23 mouse cellular contexts compared by ENCODE assay signal in genomic region chr8:26509254-26509653, GRCm38 (mm10).
DNase-seq lines count a peak whose midpoint lies in the region; ATAC-seq and TF ChIP-seq lines count a peak whose summit lies in the region.
"Had no signal": no experiment of that assay in that cellular context is flagged by ENCODE, and none has a peak within 500 bp of the region (broad histone marks: within the 10 kb centered on the region; RNA-seq: fewer than 3 reads in every experiment).

No protein-coding gene starts in this region.

- no peak for TF ChIP-seq CTCF in intestine, postnatal 0 days (IDR thresholded peaks at IDR 0.05; ENCODE audit: low read depth)

- no peak overlapping the region for H3K4me3 ChIP-seq in limb, embryonic 12.5 days (replicated peaks)
- no peak overlapping the region for H3K4me3 ChIP-seq in myocyte
- no peak overlapping the region for H3K4me3 ChIP-seq in intestine, postnatal 0 days (ENCODE audit: low read depth, low read length)
- H3K4me3 ChIP-seq: embryonic facial prominence, embryonic 15.5 days; forebrain, embryonic 13.5 days; hindbrain, embryonic 12.5 days; hindbrain, embryonic 15.5 days had no signal

- no peak overlapping the region for H3K9ac ChIP-seq in limb, embryonic 12.5 days (replicated peaks)
- H3K9ac ChIP-seq in intestine, postnatal 0 days (ENCODE audit: low read depth, low read length), result no peak overlapping the region
- H3K9ac ChIP-seq: embryonic facial prominence, embryonic 15.5 days; forebrain, embryonic 13.5 days; hindbrain, embryonic 12.5 days; hindbrain, embryonic 15.5 days had no signal

- TF ChIP-seq POLR2A in myocyte (IDR thresholded peaks at IDR 0.05; ENCODE audit: insufficient read length, low read depth), result no peak

- H3ac ChIP-seq in myocyte (ENCODE audit: control insufficient read depth, insufficient read length), result no peak overlapping the region

- no peak overlapping the region for H3K4me2 ChIP-seq in limb, embryonic 12.5 days
- no peak overlapping the region for H3K4me2 ChIP-seq in myocyte (ENCODE audit: low read depth)
- no peak overlapping the region for H3K4me2 ChIP-seq in intestine, postnatal 0 days (replicated peaks; ENCODE audit: low read depth)
- H3K4me2 ChIP-seq: embryonic facial prominence, embryonic 15.5 days; forebrain, embryonic 13.5 days; hindbrain, embryonic 12.5 days; hindbrain, embryonic 15.5 days had no signal

- H3K4me1 ChIP-seq in limb, embryonic 12.5 days (replicated peaks), result no peaks in the 10 kb centered on the region
- no peaks in the 10 kb centered on the region for H3K4me1 ChIP-seq in intestine, postnatal 0 days (replicated peaks; ENCODE audit: control insufficient read depth, insufficient read depth, low read length)

- H3K27ac ChIP-seq in limb, embryonic 12.5 days, result no peak overlapping the region
- H3K27ac ChIP-seq in intestine, postnatal 0 days (ENCODE audit: low read depth, low read length), result no peak overlapping the region
- H3K27ac ChIP-seq: embryonic facial prominence, embryonic 15.5 days; forebrain, embryonic 13.5 days; hindbrain, embryonic 12.5 days; hindbrain, embryonic 15.5 days had no signal

- H3K27me3 ChIP-seq in limb, embryonic 12.5 days, result peaks cover 52% of the 10 kb centered on the region
- H3K27me3 ChIP-seq in myocyte (ENCODE audit: control insufficient read depth, insufficient read depth, insufficient read length), result peaks cover 14% of the 10 kb centered on the region
- H3K27me3 ChIP-seq in intestine, postnatal 0 days (replicated peaks; ENCODE audit: control insufficient read depth, insufficient read depth, low read length), result peaks cover 15% of the 10 kb centered on the region; the same call in 1 of the 2 replicates
- H3K27me3 ChIP-seq: embryonic facial prominence, embryonic 15.5 days; forebrain, embryonic 13.5 days; hindbrain, embryonic 15.5 days had no signal

- H3K79me2 ChIP-seq in myocyte (ENCODE audit: control insufficient read depth, insufficient read depth), result no peaks in the 10 kb centered on the region

- H3K36me3 ChIP-seq in limb, embryonic 12.5 days, result no peaks in the 10 kb centered on the region
- H3K36me3 ChIP-seq in myocyte (ENCODE audit: control insufficient read depth, insufficient read depth), result no peaks in the 10 kb centered on the region
- H3K36me3 ChIP-seq in intestine, postnatal 0 days (ENCODE audit: control insufficient read depth, insufficient read depth), result no peaks in the 10 kb centered on the region
- H3K36me3 ChIP-seq: embryonic facial prominence, embryonic 15.5 days; hindbrain, embryonic 12.5 days; hindbrain, embryonic 15.5 days had no signal

- 0 out of 2 replicates have a peak, but pooled peaks have one; percentile 52 for ATAC-seq in limb, embryonic 12.5 days (ENCODE audit: insufficient number of reproducible peaks, insufficient read depth, low FRiP score, low TSS enrichment, low read depth)
- ATAC-seq in intestine, postnatal 0 days, result no peak
- ATAC-seq: activated CD4-positive, CD25-positive, alpha-beta regulatory T cell, adult 4 months; forebrain, embryonic 13.5 days; forebrain, embryonic 16.5 days had no signal

- peak; percentile 48 for DNase-seq in heart, adult 11 months
- no peak for DNase-seq in heart, adult 18-20 months
- peak; percentile 25 for DNase-seq in retina, postnatal 1 day
- DNase-seq in retina, embryonic 14.5 days (ENCODE audit: low spot score), result no peak
- DNase-seq in layer of hippocampus, adult 11-12 months (ENCODE audit: low spot score), result no peak
- DNase-seq: adrenal gland, adult 8-10 months; adrenal gland, postnatal 25 days; cerebellum, adult 11-12 months; cerebellum, adult 8-10 months; cerebellum, postnatal 10 days; cerebellum, postnatal 36 days; embryo, embryonic 11 days; gastrocnemius, postnatal 10 days; gastrocnemius, postnatal 36 days had no signal

- WGBS in limb, embryonic 12.5 days, result 60% methylated on average over 3 of the region's 3 CpGs
- 70% methylated on average over 3 of the region's 3 CpGs for WGBS in intestine, postnatal 0 days

- no peaks in the 10 kb centered on the region for H3K9me3 ChIP-seq in limb, embryonic 12.5 days
- H3K9me3 ChIP-seq in intestine, postnatal 0 days (ENCODE audit: control insufficient read depth), result no peaks in the 10 kb centered on the region
- H3K9me3 ChIP-seq: embryonic facial prominence, embryonic 15.5 days; forebrain, embryonic 13.5 days; hindbrain, embryonic 12.5 days; hindbrain, embryonic 15.5 days had no signal

TF ChIP-seq in myocyte, 11 proteins besides CTCF, POLR2A, EP300 and RAD21:
- peak; percentile 23 for TF ChIP-seq TCF3 (IDR thresholded peaks at IDR 0.05; ENCODE audit: insufficient read length, low read depth)
- TF ChIP-seq MYOG (IDR thresholded peaks at IDR 0.05; ENCODE audit: control insufficient read depth in 1 of 3, insufficient read depth in 1 of 3, insufficient read length in 2 of 3, low read depth in 2 of 3), result peak; percentile 2 to 80 (median 68)
- peak; percentile 71 for TF ChIP-seq TCF12 (IDR thresholded peaks at IDR 0.05; ENCODE audit: insufficient read depth, poor library complexity, severe bottlenecking)
- no peak for TF ChIP-seq REST (IDR thresholded peaks at IDR 0.05; ENCODE audit: insufficient read depth, insufficient read length)
- TF ChIP-seq CEBPB (IDR thresholded peaks at IDR 0.05; ENCODE audit: insufficient read depth, poor library complexity, severe bottlenecking), result no peak
- no peak for TF ChIP-seq POLR2AphosphoS2 (IDR thresholded peaks at IDR 0.05; ENCODE audit: insufficient read length, low read depth)
- peak in 2 of 3 experiments; percentile 62 to 75 for TF ChIP-seq MYOD1 (IDR thresholded peaks at IDR 0.05; ENCODE audit: control insufficient read depth in 1 of 3, insufficient read length in 2 of 3, low read depth in 2 of 3)
TF ChIP-seq in myocyte: peak in this region for 4.

Comparison
In these comparisons a context has a peak if more than half of its experiments do, and no peak if none do; other contexts are left out.
1. DNase-seq: peak in heart, adult 11 months (single experiment) and retina, postnatal 1 day (single experiment); none in heart, adult 18-20 months (0 of 2), retina, embryonic 14.5 days (single experiment) and layer of hippocampus, adult 11-12 months (single experiment).